Mouse (Mus musculus): ENCODE measurements around the gene Ccr2. TPM values are rescaled to one million over a fixed set of nuclear protein-coding genes. Genes with fewer than 3 reads are reported as not detected.
"Not testable (repeated sequence)": the region's sequence is repeated elsewhere in the genome, so short reads cannot be mapped to it uniquely, and the experiment has no call there.

Ccr2 gene
- 2.2 and 2.6 TPM in 2 replicates for polyA plus RNA-seq (2015; fragmentation: Nextera tagmentation; extraction: Ambion mirVana)

DNA sequence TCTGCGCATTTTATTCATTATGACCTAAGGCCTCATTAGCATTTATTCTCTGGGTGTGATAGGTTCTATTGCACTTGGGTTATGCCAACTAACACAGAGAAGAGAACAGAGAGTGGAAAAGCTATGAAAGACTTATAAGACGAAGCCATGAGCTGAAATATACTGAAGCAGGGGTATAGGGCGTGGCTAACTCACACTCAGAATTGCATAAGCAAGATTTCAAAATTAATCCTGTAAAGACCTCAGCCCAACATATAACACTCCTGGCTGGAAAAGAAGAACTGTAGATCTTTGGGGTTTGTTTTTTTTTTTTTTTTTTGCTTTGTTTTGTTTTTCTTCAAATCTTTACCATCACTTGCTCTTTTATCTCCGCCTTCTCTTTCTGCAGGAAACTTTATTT, at the start of gene Ccr2:
Ccr2 (plus strand) TSS at position 228 of the 400 bp plus-strand sequence.
- Histone ChIP-seq H3K4me1 (no peaks in the 10 kb centered on the region), H3K9me3 (replicated peaks) (no peaks in the 10 kb centered on the region), H3K4me2 (no peak within 1 kb of the TSS), H3K4me3 (replicated peaks) (no peak within 1 kb of the TSS), H3K36me3 (no peaks in the 10 kb centered on the region), H3K27me3 (no peaks in the 10 kb centered on the region), H3K27ac (no peak within 1 kb of the TSS), H3K9ac (no peak within 1 kb of the TSS)
- 79% methylated on average over 4 of the region's 4 CpGs for WGBS
- ATAC-seq (replicated peaks; ENCODE audit: low FRiP score), result no peak

DNA sequence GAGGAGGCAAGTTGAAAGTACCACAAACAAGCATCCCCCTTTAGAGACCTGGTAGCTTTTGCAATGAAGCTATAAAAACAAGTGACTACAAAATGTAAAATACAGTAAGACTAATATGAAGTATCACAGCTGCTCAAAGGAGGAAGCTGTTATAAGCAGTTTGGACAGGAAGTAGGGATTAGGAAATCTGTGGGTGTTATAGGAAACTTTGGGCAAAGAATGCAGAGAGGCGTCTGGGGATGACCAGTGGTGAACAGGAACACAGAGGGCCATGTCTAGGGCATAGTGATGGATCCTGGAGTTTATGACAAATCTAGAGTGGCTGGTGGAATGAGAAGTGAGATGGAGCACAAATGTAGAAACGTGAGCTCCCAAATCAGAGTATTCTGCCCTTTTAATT, 48.2 kb upstream of the Ccr2 start:
- H3K4me1 ChIP-seq, result no peaks in the 10 kb centered on the region
- no peak for ATAC-seq (replicated peaks; ENCODE audit: low FRiP score)
- H3K27me3 ChIP-seq, result no peaks in the 10 kb centered on the region
- H3K27ac ChIP-seq, result no peak overlapping the region
- WGBS, result 60% methylated on average over 2 of the region's 2 CpGs
- no peaks in the 10 kb centered on the region for H3K9me3 ChIP-seq (replicated peaks)
- H3K9ac ChIP-seq, result no peak overlapping the region
- no peak overlapping the region for H3K4me3 ChIP-seq (replicated peaks)
- no peaks in the 10 kb centered on the region for H3K36me3 ChIP-seq
- H3K4me2 ChIP-seq, result no peak overlapping the region

DNA sequence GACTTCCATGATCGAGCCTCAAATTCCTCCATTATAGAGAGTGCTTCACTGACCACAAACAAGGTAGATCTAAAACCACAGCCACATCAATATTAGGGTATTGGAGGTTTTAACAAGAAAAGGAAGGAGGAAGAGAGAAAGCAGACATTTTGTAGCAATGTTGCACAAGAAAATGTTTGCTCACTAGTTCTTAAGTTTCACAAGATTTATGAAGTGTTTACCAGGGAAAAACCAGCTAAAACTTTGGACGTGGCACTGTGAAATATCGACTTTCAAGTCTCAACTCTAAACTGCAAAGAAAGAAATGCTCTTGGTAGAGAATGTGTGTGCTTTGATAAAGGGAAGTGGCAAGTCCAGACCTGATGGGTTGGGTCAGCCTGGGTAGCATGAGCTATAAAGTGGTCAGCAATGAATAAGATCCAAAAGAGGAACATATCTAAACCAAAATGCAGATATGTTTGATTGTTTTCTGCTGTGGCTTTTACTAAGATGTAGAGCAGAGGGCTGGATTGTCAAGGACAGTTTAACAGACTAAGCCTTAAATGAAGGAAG, 45.5 kb upstream of the Ccr2 start:
- H3K9ac ChIP-seq, result no peak overlapping the region

DNA sequence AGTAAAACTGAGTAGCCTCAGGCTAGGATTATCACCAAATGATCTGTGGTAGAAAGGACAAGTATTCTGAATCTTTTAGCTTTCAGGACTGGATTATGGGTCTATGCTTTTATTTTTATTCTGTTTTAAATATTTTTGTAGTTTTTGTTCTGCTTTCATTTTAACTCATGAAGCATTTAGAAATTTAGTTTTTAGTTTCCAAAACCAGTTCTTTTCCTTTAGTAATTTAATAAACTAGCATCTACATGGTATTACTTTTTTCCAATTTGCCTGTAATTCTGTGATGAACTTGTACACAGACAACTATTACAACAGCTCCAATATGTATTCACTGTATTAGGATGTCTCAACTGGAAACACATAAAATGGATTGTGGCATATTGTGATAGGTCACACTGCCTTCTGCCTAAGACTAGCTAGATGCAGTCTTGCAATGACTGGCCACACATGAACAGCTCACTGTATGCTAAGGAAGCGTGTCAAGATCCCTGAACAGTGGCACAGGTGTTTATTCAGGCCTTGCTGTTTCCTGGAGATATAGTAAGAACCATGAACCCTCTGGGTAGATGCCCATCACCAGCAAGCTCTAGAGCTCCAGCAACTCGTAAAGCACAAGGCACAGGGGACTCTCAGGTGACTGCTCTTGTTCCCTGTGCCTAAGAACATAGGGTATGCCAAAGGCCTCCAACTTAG, 41.9 kb upstream of the Ccr2 start:
- ATAC-seq (replicated peaks; ENCODE audit: low FRiP score), result no peak
- WGBS, result 62% methylated on average over 2 of the region's 2 CpGs

More for the DNA sequence above, 45.5 kb upstream of the Ccr2 start:
- H3K36me3 ChIP-seq, result no peaks in the 10 kb centered on the region
- H3K4me1 ChIP-seq, result no peaks in the 10 kb centered on the region
- no peak overlapping the region for H3K4me2 ChIP-seq
- H3K9me3 ChIP-seq (replicated peaks), result no peaks in the 10 kb centered on the region
- H3K4me3 ChIP-seq (replicated peaks), result no peak overlapping the region
- no peak overlapping the region for H3K27ac ChIP-seq
- no peak for ATAC-seq (replicated peaks; ENCODE audit: low FRiP score)
- H3K27me3 ChIP-seq, result no peaks in the 10 kb centered on the region
- 49% methylated on average over 3 of the region's 3 CpGs for WGBS

DNA sequence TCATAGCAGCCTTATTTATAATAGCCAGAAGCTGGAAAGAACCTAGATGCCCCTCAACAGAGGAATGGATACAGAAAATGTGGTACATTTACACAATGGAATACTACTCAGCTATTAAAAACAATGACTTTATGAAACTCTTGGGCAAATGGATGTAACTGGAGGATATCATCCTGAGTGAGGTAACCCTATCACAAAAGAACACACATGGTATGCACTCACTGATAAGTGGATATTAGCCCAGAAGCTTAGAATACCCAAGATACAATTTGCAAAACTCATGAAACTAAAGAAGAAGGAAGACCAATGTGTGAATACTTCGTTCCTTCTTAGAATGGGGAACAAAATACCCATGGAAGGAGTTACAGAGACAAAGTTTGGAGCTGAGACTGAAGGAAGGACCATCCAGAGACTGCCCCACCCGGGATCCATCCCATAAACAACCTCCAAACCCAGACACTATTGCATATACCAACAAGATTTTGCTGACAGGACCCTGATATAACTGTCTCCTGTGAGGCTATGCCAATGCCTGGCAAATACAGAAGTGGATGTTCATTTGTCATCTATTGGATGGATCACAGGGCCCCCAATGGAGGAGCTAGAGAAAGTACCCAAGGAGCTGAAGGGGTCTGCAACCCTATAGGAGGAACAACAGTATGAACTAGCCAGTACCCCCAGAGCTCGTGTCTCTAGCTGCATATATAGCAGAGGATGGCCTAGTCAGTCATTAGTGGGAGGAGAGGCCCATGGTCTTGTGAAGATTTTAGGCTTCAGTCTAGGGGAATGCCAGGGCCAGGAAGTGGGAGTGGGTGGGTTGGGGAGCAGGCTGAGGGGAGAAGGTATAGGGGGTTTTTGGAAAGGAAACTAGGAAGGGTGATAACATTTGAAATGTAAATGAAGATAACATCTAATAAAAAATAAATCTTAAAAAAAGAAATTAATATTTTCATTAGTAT, 40.0 kb upstream of the Ccr2 start:
- H3K27ac ChIP-seq; H3K4me2 ChIP-seq; H3K4me3 ChIP-seq (replicated peaks); H3K9ac ChIP-seq; H3K36me3 ChIP-seq; H3K27me3 ChIP-seq; ATAC-seq (replicated peaks; ENCODE audit: low FRiP score); H3K4me1 ChIP-seq; H3K9me3 ChIP-seq (replicated peaks): not testable (repeated sequence)
- 56% methylated on average over 3 of the region's 3 CpGs for WGBS

More for the DNA sequence above, 41.9 kb upstream of the Ccr2 start:
- no peaks in the 10 kb centered on the region for H3K27me3 ChIP-seq
- no peak overlapping the region for H3K4me2 ChIP-seq
- H3K9me3 ChIP-seq (replicated peaks), result no peaks in the 10 kb centered on the region
- H3K4me3 ChIP-seq (replicated peaks), result no peak overlapping the region
- no peaks in the 10 kb centered on the region for H3K36me3 ChIP-seq
- H3K4me1 ChIP-seq, result no peaks in the 10 kb centered on the region
- no peak overlapping the region for H3K9ac ChIP-seq
- no peak overlapping the region for H3K27ac ChIP-seq

DNA sequence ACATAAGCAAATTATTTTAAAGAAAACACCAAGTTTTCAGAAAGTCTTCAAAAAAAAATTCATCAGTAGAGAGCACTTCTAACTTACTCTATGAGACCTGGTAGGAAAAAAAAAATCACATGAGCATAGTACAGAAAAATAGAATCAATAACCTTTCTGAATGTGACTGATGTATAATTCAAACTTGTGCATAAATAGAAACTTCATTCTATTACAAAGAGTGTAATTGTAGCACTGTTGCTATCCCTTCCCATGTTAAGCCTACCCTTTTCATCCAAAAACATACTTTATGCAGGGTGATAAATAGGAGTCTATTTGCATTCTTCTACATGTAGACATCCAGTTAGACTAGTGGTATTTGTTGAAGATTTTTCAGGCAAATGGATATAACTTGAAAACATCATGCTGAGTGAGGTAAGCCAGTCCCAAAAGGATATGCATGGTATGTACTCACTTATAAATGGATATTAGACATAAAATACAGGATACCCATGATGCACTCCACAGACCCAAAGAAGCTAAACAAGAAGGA, 35.1 kb upstream of the Ccr2 start:
- ATAC-seq (replicated peaks; ENCODE audit: low FRiP score), result no peak

DNA sequence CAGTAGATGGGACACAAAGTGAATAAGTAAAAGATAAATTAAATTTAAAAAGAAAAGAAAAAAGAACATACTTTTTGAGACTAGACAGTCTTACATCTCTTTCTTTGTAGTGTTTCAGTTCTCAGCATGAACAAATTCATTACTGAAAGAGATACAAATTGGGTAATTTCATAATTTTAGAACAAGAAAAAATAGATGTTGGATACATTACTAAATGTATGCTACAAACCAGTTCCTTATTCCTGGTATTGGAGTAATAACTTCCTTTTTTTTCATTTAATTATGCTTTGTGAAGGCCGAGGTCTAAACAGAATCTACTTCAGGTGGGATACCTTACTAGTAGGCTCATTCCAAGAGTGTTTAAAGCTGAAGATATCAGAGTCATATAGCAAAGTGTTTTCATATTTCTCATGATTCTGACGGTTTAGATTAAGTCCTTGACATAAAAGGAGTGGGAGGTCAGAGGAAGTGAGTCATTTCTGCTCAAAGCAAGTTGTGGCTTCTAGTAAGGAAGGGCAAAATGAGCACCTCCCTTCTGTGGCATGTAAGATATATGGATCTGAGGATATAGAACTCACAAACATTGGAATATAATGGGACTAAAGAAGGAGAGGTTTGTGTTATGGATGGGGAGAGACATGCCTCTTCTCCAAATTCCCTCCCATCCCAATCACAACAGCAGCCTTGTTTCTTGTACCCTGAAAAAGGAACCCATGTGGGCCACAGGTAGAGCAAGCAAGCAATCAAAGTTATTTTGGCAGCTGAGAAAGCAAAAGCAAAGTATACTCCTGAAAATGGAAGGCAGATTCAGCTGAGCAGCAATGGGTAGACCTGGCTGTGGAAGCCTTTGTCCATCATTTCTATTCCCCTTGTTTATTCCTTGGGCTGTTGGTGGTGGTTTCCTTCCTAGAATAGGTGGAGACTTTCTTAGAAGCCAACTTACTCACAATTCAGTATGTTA, 33.4 kb upstream of the Ccr2 start:
- H3K4me2 ChIP-seq, result no peak overlapping the region
- no peak overlapping the region for H3K9ac ChIP-seq
- H3K27ac ChIP-seq, result no peak overlapping the region
- H3K36me3 ChIP-seq, result no peaks in the 10 kb centered on the region
- no peaks in the 10 kb centered on the region for H3K4me1 ChIP-seq
- ATAC-seq (replicated peaks; ENCODE audit: low FRiP score), result no peak
- H3K4me3 ChIP-seq (replicated peaks), result no peak overlapping the region
- 52% methylated on average over 2 of the region's 2 CpGs for WGBS
- no peaks in the 10 kb centered on the region for H3K9me3 ChIP-seq (replicated peaks)
- H3K27me3 ChIP-seq, result no peaks in the 10 kb centered on the region

More for the DNA sequence above, 35.1 kb upstream of the Ccr2 start:
- no peak overlapping the region for H3K9ac ChIP-seq
- no peak overlapping the region for H3K4me3 ChIP-seq (replicated peaks)
- no peaks in the 10 kb centered on the region for H3K27me3 ChIP-seq
- no peak overlapping the region for H3K4me2 ChIP-seq
- H3K36me3 ChIP-seq, result no peaks in the 10 kb centered on the region
- H3K4me1 ChIP-seq, result no peaks in the 10 kb centered on the region
- H3K27ac ChIP-seq, result no peak overlapping the region
- no peaks in the 10 kb centered on the region for H3K9me3 ChIP-seq (replicated peaks)

DNA sequence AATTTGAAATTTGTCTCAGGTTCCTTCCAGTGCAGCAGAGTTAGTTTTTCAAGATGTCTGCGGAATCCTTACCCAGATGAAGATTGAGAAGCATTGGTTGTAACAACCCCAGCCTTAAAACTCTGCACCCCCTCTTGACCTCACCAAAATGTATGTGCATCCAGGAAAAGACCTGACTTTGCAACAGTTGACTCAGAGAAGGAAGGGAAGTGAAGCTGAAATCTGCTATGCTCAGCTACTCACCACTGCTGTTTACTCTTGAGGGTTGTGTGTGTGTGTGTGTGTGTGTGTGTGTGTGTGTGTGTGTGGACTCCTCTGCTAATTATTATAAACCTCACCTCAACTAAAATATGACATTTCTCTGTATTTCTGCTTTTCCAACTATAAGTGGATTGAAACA, 30.2 kb upstream of the Ccr2 start:
- Histone ChIP-seq H3K27ac (no peak overlapping the region), H3K4me3 (replicated peaks) (no peak overlapping the region), H3K36me3 (no peaks in the 10 kb centered on the region), H3K4me1 (no peaks in the 10 kb centered on the region), H3K9me3 (replicated peaks) (no peaks in the 10 kb centered on the region), H3K27me3 (no peaks in the 10 kb centered on the region), H3K4me2 (no peak overlapping the region), H3K9ac (no peak overlapping the region)
- 72% methylated on average over 1 of the region's 1 CpGs for WGBS
- ATAC-seq (replicated peaks; ENCODE audit: low FRiP score), result no peak

DNA sequence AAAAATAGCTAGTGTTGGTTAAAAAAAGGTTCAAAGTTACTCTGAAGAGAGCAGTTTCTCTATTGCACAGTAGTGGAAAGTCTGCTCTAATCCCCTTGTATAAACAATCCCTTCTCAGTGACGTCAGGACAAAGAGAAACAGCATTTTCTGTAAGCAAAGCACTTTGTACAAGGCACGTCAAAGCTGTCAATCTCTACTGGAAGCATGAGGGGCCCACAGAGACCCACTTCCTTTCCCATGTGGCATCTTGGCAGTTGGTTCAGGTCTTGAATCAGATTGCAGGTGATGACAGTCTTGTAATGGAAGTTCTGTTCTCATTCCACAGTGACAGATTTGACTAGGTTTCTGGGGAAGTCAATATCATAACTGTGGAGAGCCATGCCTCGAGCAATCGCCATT, 21.9 kb upstream of the Ccr2 start:
- H3K36me3 ChIP-seq, result no peaks in the 10 kb centered on the region
- H3K27me3 ChIP-seq, result no peaks in the 10 kb centered on the region
- ATAC-seq (replicated peaks; ENCODE audit: low FRiP score), result no peak
- H3K27ac ChIP-seq, result no peak overlapping the region
- WGBS, result 65% methylated on average over 4 of the region's 4 CpGs
- H3K4me1 ChIP-seq, result no peaks in the 10 kb centered on the region
- no peak overlapping the region for H3K9ac ChIP-seq
- no peaks in the 10 kb centered on the region for H3K9me3 ChIP-seq (replicated peaks)
- no peak overlapping the region for H3K4me2 ChIP-seq
- no peak overlapping the region for H3K4me3 ChIP-seq (replicated peaks)

DNA sequence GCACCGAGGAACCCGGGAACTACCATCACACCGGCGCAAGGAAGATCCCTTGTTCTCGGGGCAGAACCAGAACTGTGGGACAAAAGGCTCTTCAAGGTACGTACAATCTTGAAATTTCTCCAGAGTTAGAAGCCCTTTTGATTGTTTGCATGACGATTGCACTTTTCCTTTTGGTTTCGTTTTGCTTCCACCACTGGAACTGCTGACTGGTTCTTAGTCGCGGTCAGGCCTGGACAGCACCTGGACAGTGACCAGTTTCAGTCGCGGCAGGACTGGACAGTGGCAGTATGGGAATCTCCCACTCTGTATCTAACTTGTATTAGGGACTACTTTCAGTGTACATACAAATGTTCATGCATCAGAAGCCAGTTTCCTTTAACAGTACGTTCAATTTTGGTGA, 21.3 kb upstream of the Ccr2 start:
- ATAC-seq (replicated peaks; ENCODE audit: low FRiP score); H3K9ac ChIP-seq: not testable (repeated sequence)
- WGBS, result 92% methylated on average over 13 of the region's 13 CpGs

DNA sequence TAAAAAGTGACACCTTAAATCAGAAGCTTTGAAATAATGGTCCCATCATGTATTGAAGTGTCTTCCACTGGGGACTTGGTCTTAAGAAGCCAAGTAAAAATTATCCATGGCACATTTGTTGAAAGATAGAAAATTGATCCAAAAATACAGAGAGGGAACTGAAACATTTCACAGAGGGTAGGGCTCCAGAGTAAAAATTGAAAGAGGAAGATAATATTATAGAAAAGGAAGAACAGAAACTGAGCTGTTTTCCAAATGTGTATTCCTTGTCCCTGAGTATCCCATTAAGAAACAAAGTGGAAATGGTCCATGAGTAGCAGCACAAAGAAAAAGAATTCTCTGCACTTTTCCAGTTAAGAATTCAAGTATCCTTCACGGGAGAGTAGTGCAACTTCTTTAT, 11.3 kb upstream of the Ccr2 start:
- Histone ChIP-seq H3K9me3 (replicated peaks) (no peaks in the 10 kb centered on the region), H3K4me1 (no peaks in the 10 kb centered on the region), H3K4me3 (replicated peaks) (no peak overlapping the region), H3K27me3 (no peaks in the 10 kb centered on the region), H3K9ac (no peak overlapping the region), H3K4me2 (no peak overlapping the region), H3K36me3 (no peaks in the 10 kb centered on the region), H3K27ac (no peak overlapping the region)
- WGBS, result 89% methylated on average over 1 of the region's 1 CpGs
- no peak for ATAC-seq (replicated peaks; ENCODE audit: low FRiP score)

More for the DNA sequence above, 21.3 kb upstream of the Ccr2 start:
- H3K9me3 ChIP-seq (replicated peaks); H3K4me3 ChIP-seq (replicated peaks); H3K27me3 ChIP-seq; H3K4me2 ChIP-seq; H3K36me3 ChIP-seq; H3K4me1 ChIP-seq; H3K27ac ChIP-seq: not testable (repeated sequence)
